ENCODE assay signal across 11 mouse cellular contexts in the genomic region with DNA sequence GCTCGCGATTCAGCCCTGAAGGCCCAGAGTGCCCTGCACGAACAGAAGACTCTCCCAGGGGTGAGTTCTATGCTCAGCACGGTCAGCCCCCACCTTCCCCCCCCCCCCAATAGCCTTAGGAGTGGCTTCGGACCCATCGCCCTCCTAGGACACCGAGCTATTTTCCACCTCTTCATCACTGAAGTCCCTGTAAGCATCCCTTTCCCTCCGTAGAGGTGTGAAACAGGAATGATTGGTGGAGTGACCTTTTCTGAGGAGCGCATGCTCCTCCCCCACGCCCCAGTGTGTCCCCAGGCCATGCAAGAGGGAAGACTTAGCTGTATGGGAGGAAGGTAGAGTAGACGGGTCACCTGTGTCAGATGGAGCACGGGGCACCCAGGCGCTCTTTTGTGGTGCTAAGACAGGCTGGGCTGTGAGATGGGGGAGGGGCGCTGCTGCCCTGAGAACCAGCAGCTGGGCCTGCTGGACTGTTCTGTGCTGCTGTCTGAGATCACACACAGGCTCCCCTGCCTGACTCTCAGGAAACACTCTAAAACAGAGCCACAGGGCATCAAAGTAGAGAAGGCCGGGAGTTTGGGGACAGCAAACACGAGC. TPM values are rescaled to one million over a fixed set of nuclear protein-coding genes. Genes with fewer than 3 reads are reported as not detected.
DNase-seq lines count a peak whose midpoint lies in the region; ATAC-seq and TF ChIP-seq lines count a peak whose summit lies in the region.
"Had no signal": no experiment of that assay in that cellular context is flagged by ENCODE, and none has a peak within 500 bp of the region (broad histone marks: within the 10 kb centered on the region; RNA-seq: fewer than 3 reads in every experiment).

Gene Riiad1, minus strand, starts transcription at position 51 of the 594 bp plus-strand sequence.

- no peak for DNase-seq in heart, adult 2 months
- DNase-seq in forebrain, postnatal 0 days, result no peak
- DNase-seq in midbrain, embryonic 14.5 days, result no peak
- no peak for DNase-seq in adrenal gland, adult 2 months
- DNase-seq in frontal cortex, postnatal 10 days (ENCODE audit: low spot score in 2 of 2), result no peak
- DNase-seq: kidney, adult 8-10 months had no signal

- no peak for TF ChIP-seq CTCF in heart, adult 2 months (IDR thresholded peaks at IDR 0.05)
- no peak for TF ChIP-seq CTCF in cortical plate, adult 2 months (IDR thresholded peaks at IDR 0.05; ENCODE audit: extremely low read depth, insufficient read depth, low read length)
- TF ChIP-seq CTCF in forebrain, postnatal 0 days (IDR thresholded peaks at IDR 0.05; ENCODE audit: low read depth), result no peak

- no peaks in the 10 kb centered on the region for H3K79me2 ChIP-seq in heart, adult 2 months (replicated peaks; ENCODE audit: control insufficient read depth, insufficient read depth, low read length)

- H3K4me1 ChIP-seq in heart, embryonic 15.5 days (replicated peaks), result peaks cover 14% of the 10 kb centered on the region
- H3K4me1 ChIP-seq in heart, adult 2 months (ENCODE audit: control insufficient read depth, insufficient read depth, low read length), result no peaks in the 10 kb centered on the region
- peaks cover 18% of the 10 kb centered on the region for H3K4me1 ChIP-seq in cortical plate, adult 2 months (ENCODE audit: control insufficient read depth, insufficient read depth, low read length)
- H3K4me1 ChIP-seq in forebrain, postnatal 0 days (ENCODE audit: insufficient read depth), result peaks cover 38% of the 10 kb centered on the region
- peaks cover 66% of the 10 kb centered on the region for H3K4me1 ChIP-seq in midbrain, embryonic 14.5 days (ENCODE audit: control insufficient read depth, insufficient read depth, low read length)
- H3K4me1 ChIP-seq: lung, embryonic 15.5 days had no signal

- no peak for ATAC-seq in heart, embryonic 15.5 days (replicated peaks; ENCODE audit: insufficient number of reproducible peaks, insufficient read depth, low FRiP score, low read depth)
- ATAC-seq in forebrain, postnatal 0 days, result no peak
- no peak for ATAC-seq in midbrain, embryonic 14.5 days (ENCODE audit: low FRiP score, low TSS enrichment)
- no peak for ATAC-seq in CD4-positive, CD25-positive, alpha-beta regulatory T cell, adult 4 months

- H3K4me2 ChIP-seq in heart, embryonic 15.5 days, result peak within 1 kb of the TSS; percentile 54
- H3K4me2 ChIP-seq in forebrain, postnatal 0 days (ENCODE audit: low read depth), result peak within 1 kb of the TSS; percentile 93
- H3K4me2 ChIP-seq in midbrain, embryonic 14.5 days (ENCODE audit: low read length), result peak within 1 kb of the TSS; percentile 96
- H3K4me2 ChIP-seq: lung, embryonic 15.5 days had no signal

- TF ChIP-seq EP300 in heart, adult 2 months (IDR thresholded peaks at IDR 0.05; ENCODE audit: insufficient read depth, low read depth, low read length), result no peak

- H3K9me3 ChIP-seq in heart, embryonic 15.5 days (replicated peaks), result no peaks in the 10 kb centered on the region
- no peaks in the 10 kb centered on the region for H3K9me3 ChIP-seq in forebrain, postnatal 0 days (ENCODE audit: low read length)
- no peaks in the 10 kb centered on the region for H3K9me3 ChIP-seq in midbrain, embryonic 14.5 days (ENCODE audit: control insufficient read depth, low read length)
- H3K9me3 ChIP-seq: lung, embryonic 15.5 days had no signal

- H3K36me3 ChIP-seq in heart, embryonic 15.5 days, result no peaks in the 10 kb centered on the region
- H3K36me3 ChIP-seq in heart, adult 2 months (ENCODE audit: control insufficient read depth, insufficient read depth, low read length), result no peaks in the 10 kb centered on the region
- H3K36me3 ChIP-seq in forebrain, postnatal 0 days (ENCODE audit: insufficient read depth), result peaks cover 20% of the 10 kb centered on the region
- H3K36me3 ChIP-seq in midbrain, embryonic 14.5 days (ENCODE audit: control insufficient read depth, insufficient read depth, low read length), result peaks cover 34% of the 10 kb centered on the region
- H3K36me3 ChIP-seq: lung, embryonic 15.5 days had no signal

- TF ChIP-seq POLR2A in heart, adult 2 months (IDR thresholded peaks at IDR 0.05; ENCODE audit: insufficient read depth, low read depth, low read length), result no peak
- TF ChIP-seq POLR2A in cortical plate, adult 2 months (IDR thresholded peaks at IDR 0.05; ENCODE audit: extremely low read depth, insufficient read depth, low read length), result no peak

- H3K9ac ChIP-seq in heart, embryonic 15.5 days, result no peak within 1 kb of the TSS
- no peak within 1 kb of the TSS for H3K9ac ChIP-seq in heart, adult 2 months (ENCODE audit: low read depth, low read length)
- H3K9ac ChIP-seq in forebrain, postnatal 0 days, result peak within 1 kb of the TSS; percentile 97
- H3K9ac ChIP-seq in midbrain, embryonic 14.5 days (replicated peaks; ENCODE audit: low read length), result peak within 1 kb of the TSS; percentile 95
- H3K9ac ChIP-seq: lung, embryonic 15.5 days had no signal

- intact Hi-C loops in heart, adult 2 months (cut with DNase I), result no loop called here

- WGBS in heart, embryonic 15.5 days, result 12% methylated on average over 16 of the region's 16 CpGs
- WGBS in heart, adult 2 months, result 21% methylated on average over 16 of the region's 16 CpGs
- 21% methylated on average over 16 of the region's 16 CpGs for WGBS in forebrain, postnatal 0 days
- 10% methylated on average over 16 of the region's 16 CpGs for WGBS in midbrain, embryonic 14.5 days

- peak within 1 kb of the TSS; percentile 20 for H3K4me3 ChIP-seq in heart, embryonic 15.5 days
- H3K4me3 ChIP-seq in heart, adult 2 months, result no peak within 1 kb of the TSS
- peak within 1 kb of the TSS; percentile 97 for H3K4me3 ChIP-seq in cortical plate, adult 2 months (ENCODE audit: insufficient read depth, low read length)
- peak within 1 kb of the TSS; percentile 80 for H3K4me3 ChIP-seq in forebrain, postnatal 0 days (ENCODE audit: low read depth, low read length)
- H3K4me3 ChIP-seq in midbrain, embryonic 14.5 days (replicated peaks; ENCODE audit: low read depth, low read length), result peak within 1 kb of the TSS; percentile 73
- H3K4me3 ChIP-seq: lung, embryonic 15.5 days had no signal

- H3K27me3 ChIP-seq in heart, embryonic 15.5 days, result peaks cover 35% of the 10 kb centered on the region
- H3K27me3 ChIP-seq in heart, adult 2 months (ENCODE audit: control insufficient read depth, insufficient read depth, low read length), result no peaks in the 10 kb centered on the region
- H3K27me3 ChIP-seq in forebrain, postnatal 0 days (ENCODE audit: insufficient read depth, low read length), result no peaks in the 10 kb centered on the region
- H3K27me3 ChIP-seq in midbrain, embryonic 14.5 days (ENCODE audit: control insufficient read depth, insufficient read depth, low read length), result no peaks in the 10 kb centered on the region

- no peak within 1 kb of the TSS for H3K27ac ChIP-seq in heart, embryonic 15.5 days
- H3K27ac ChIP-seq in heart, adult 2 months, result no peak within 1 kb of the TSS
- H3K27ac ChIP-seq in cortical plate, adult 2 months (ENCODE audit: insufficient read depth, low read length), result peak within 1 kb of the TSS; percentile 66
- H3K27ac ChIP-seq in forebrain, postnatal 0 days (ENCODE audit: low read depth, low read length), result peak within 1 kb of the TSS; percentile 95
- peak within 1 kb of the TSS; percentile 94 for H3K27ac ChIP-seq in midbrain, embryonic 14.5 days (replicated peaks; ENCODE audit: low read depth, low read length)
- H3K27ac ChIP-seq: lung, embryonic 15.5 days had no signal

RNA-seq across cellular contexts. Expression of gene Riiad1, which starts in this region (rescaled TPM):
- 4.9 and 6.2 TPM in 2 replicates for polyA plus RNA-seq in heart, embryonic 15.5 days (2015; fragmentation: Nextera tagmentation; extraction: Ambion mirVana)
- 1 to 10 TPM in 1 of 2 experiments, under 1 TPM in 1; 0.99 to 1.3 TPM for total RNA-seq in heart, adult 2 months (2021)
- polyA plus RNA-seq in heart, adult 2 months (2012; rRNA removed), result 0.44 and 1.2 TPM in 2 replicates
- 3.2 and 4.1 TPM in 2 replicates for polyA plus RNA-seq in cortical plate, adult 2 months (2012; rRNA removed)
- total RNA-seq in forebrain, postnatal 0 days (2014; rRNA removed), result 7.3 and 14.2 TPM in 2 replicates
- polyA plus RNA-seq in forebrain, postnatal 0 days (2015; fragmentation: Nextera tagmentation; extraction: Ambion mirVana), result 24.7 and 27.1 TPM in 2 replicates
- polyA plus RNA-seq in midbrain, embryonic 14.5 days (2014; fragmentation: Nextera tagmentation; extraction: Ambion mirVana), result 23.8 and 30.8 TPM in 2 replicates
- 1 to 10 TPM in 1 of 2 experiments, not detected in 1; 1.4 TPM for polyA plus RNA-seq in CD4-positive, CD25-positive, alpha-beta regulatory T cell, adult 4 months (2017; shearing (Covaris generic))
- total RNA-seq in adrenal gland, adult 2 months (2021), result 1 to 10 TPM; 2.8 to 3.5 TPM
- not detected in 2 replicates for polyA plus RNA-seq in adrenal gland, adult 2 months (2012; rRNA removed)
- total RNA-seq: MEL had no signal

Comparison
In these comparisons a context has a peak if more than half of its experiments do, and no peak if none do; other contexts are left out.
1. H3K27ac ChIP-seq: peak in cortical plate, adult 2 months (single experiment), forebrain, postnatal 0 days (single experiment) and midbrain, embryonic 14.5 days (single experiment); none in heart, embryonic 15.5 days (single experiment) and heart, adult 2 months (single experiment).
2. H3K9ac ChIP-seq: peak in forebrain, postnatal 0 days (single experiment) and midbrain, embryonic 14.5 days (single experiment); none in heart, embryonic 15.5 days (single experiment) and heart, adult 2 months (single experiment).
3. Peak in every context shown above with its lines, with median percentiles within 50 percentile points of each other: H3K4me2 ChIP-seq.